Mouse (Mus musculus) lung, embryonic 15.5 days (tissue): ENCODE measurements around the gene Ilk. TPM values are rescaled to one million over a fixed set of nuclear protein-coding genes. Genes with fewer than 3 reads are reported as not detected.

Source experiments
- ATAC-seq: fragments of 200-750 bp; cut with Nextera tagmentation; 2 replicates; pipeline ENCODE4 v1.8.0; 2017; ENCODE audit warnings: moderate number of reproducible peaks, borderline replicate concordance; ENCODE audit not compliant: low FRiP score, low TSS enrichment; ENCODE audit errors: extremely low read depth
- H3K27ac ChIP-seq: fragments of 300-500 bp; sonication (generic); 2 replicates; pipeline ENCODE4 v1.5.1; 2015; ENCODE audit warnings: moderate library complexity, mild to moderate bottlenecking, inconsistent platforms
- H3K27me3 ChIP-seq: fragments of 300-500 bp; sonication (generic); 2 replicates; pipeline ENCODE4 v1.6.1; 2015; ENCODE audit warnings: inconsistent platforms
- H3K36me3 ChIP-seq: fragments of 300-500 bp; sonication (generic); 2 replicates; pipeline ENCODE4 v1.6.1; 2015; ENCODE audit warnings: inconsistent platforms
- H3K4me1 ChIP-seq: fragments of 300-500 bp; sonication (generic); 2 replicates; pipeline ENCODE4 v1.6.1; 2015; ENCODE audit warnings: inconsistent platforms
- H3K4me2 ChIP-seq: fragments of 300-500 bp; sonication (generic); 2 replicates; pipeline ENCODE4 v1.6.1; 2015; ENCODE audit warnings: inconsistent platforms, mild to moderate bottlenecking, moderate library complexity
- H3K4me3 ChIP-seq: fragments of 300-500 bp; sonication (generic); 2 replicates; pipeline ENCODE4 v1.5.1; 2015; ENCODE audit warnings: mild to moderate bottlenecking, inconsistent platforms
- H3K9ac ChIP-seq: fragments of 300-500 bp; sonication (generic); 2 replicates; pipeline ENCODE4 v1.6.1; 2015; ENCODE audit warnings: inconsistent platforms
- H3K9me3 ChIP-seq: fragments of 300-500 bp; sonication (generic); 2 replicates; pipeline ENCODE4 v1.6.1; 2016; ENCODE audit warnings: inconsistent platforms
- WGBS: fragments of 180-500 bp; shearing (Covaris S2); methylation state at CpG from one replicate; pipeline ENCODE4 v1.1.7; 2015; 5-methylcytosine and 5-hydroxymethylcytosine counted together
- polyA plus RNA-seq: library from polyadenylated mRNA; unstranded; fragments of >200 nt; fragmentation: Nextera tagmentation; extraction: Ambion mirVana; gene quantifications from 2 replicates; pipeline ENCODE4 v1.2.1, GENCODE M21; 2015

The Ilk gene
- 383 and 394 TPM in 2 replicates for polyA plus RNA-seq

DNA sequence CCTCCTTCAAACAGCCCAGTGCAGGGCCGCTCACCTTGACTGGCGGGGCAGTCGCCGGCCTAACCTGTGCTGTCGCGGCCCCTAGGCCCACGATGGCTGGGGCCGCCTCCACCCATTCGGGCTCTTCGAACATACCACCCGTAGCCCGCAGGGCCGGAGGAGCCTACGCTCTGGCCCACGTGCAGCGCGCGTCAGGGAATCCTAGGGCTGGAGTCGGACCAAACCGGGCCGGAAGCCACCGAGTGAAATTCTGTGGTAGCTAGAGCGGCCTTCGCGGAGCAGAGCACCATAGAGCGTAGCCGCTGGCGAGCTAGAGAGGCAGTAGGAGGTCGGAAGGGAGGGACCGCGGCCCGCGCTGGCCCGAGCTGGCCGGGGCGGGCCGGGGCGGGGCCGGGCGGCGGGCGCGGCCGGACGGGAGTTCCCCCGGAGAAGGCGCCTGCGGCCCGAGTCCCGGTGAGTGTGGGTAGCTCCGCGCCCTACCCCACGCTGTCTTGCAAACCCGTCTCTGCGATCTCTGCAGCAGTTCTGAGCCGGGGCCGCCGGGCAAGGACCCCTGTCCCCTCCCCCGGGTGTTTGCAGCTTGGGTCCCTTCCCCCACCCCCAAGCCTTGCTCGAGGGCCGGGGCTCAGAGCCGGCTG is at the start of gene Ilk:
Gene Ilk, plus strand, starts transcription at position 329 of the 638 bp plus-strand sequence.
- Histone ChIP-seq H3K9me3 (no peaks in the 10 kb centered on the region), H3K27me3 (no peaks in the 10 kb centered on the region), H3K4me3 (peak within 1 kb of the TSS; percentile 90), H3K9ac (peak within 1 kb of the TSS; percentile 98), H3K4me1 (peaks cover 40% of the 10 kb centered on the region), H3K36me3 (peaks cover 51% of the 10 kb centered on the region), H3K27ac (peak within 1 kb of the TSS; percentile 94), H3K4me2 (peak within 1 kb of the TSS; percentile 73)
- peak; percentile 96 for ATAC-seq
- WGBS, result under 1% methylated on average over 62 of the region's 62 CpGs

DNA sequence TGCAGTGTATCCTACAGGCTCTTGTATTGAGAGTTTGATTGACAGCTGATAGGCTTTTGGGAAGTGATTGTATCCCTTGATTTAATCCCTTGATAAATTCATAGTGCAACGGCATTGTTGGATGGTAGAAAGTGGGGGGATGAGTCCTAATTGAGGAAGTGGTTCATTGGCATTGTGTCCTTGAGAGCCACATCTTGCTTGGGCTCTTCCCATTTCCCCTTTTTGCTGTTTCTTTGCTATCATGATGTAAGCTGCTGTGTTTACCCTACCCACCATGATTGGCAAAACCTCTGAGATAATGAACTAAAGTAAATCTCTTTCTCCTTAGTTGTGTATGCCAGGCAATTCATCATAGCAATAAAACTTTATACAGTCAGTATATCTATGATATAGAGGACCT is 45.5 kb upstream of the Ilk start:
- H3K9ac ChIP-seq, result no peak overlapping the region
- H3K4me1 ChIP-seq, result no peaks in the 10 kb centered on the region
- H3K27me3 ChIP-seq, result no peaks in the 10 kb centered on the region
- H3K27ac ChIP-seq, result no peak overlapping the region
- 67% methylated on average over 1 of the region's 1 CpGs for WGBS
- no peaks in the 10 kb centered on the region for H3K9me3 ChIP-seq
- no peaks in the 10 kb centered on the region for H3K36me3 ChIP-seq
- ATAC-seq, result no peak
- H3K4me3 ChIP-seq, result no peak overlapping the region
- H3K4me2 ChIP-seq, result no peak overlapping the region

DNA sequence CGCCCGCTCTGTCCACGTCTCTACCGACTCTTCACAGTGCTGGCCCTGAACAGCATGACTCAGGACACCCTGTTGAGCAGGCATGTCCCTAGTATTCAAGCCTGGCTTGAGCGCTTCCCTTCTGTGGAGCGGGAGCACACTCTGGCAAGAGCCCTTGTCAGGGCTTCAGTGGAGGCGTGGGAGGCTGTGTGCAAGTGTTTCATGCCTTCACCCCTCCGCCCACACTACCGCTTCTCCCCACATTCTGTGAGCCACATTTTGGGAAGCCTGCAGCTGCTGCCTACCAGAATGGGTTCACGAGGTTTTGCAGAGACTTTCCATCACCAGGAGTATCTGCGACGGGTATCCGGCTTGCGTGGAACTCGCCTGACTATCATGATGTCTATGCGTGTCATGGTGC is 33.2 kb upstream of the Ilk start:
- no peaks in the 10 kb centered on the region for H3K36me3 ChIP-seq
- no peak for ATAC-seq
- no peak overlapping the region for H3K27ac ChIP-seq
- H3K4me1 ChIP-seq, result no peaks in the 10 kb centered on the region
- no peak overlapping the region for H3K4me2 ChIP-seq
- no peak overlapping the region for H3K9ac ChIP-seq
- H3K27me3 ChIP-seq, result no peaks in the 10 kb centered on the region
- 86% methylated on average over 16 of the region's 16 CpGs for WGBS
- no peaks in the 10 kb centered on the region for H3K9me3 ChIP-seq
- H3K4me3 ChIP-seq, result no peak overlapping the region

DNA sequence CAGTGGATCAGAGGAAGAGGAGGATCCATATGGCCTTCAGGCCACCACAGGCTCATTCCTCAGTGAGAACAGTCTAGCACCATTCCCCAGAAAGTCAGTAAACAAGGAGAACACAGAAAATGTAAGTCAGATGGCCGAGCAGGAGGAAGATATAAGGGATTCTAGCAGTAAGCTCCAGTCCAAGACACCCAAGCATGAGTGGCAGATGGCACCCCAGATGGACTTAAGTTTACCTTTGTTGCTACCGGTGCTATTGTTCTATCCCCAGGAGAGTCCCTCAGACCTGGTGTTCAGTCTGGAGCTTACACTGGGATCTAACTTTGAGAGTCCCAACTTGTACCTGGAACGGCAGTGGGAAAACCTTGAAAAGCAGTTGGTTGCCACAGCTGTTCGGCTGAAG is 32.6 kb upstream of the Ilk start:
- H3K27me3 ChIP-seq, result no peaks in the 10 kb centered on the region
- no peak overlapping the region for H3K4me3 ChIP-seq
- H3K4me2 ChIP-seq, result no peak overlapping the region
- 92% methylated on average over 4 of the region's 4 CpGs for WGBS
- H3K27ac ChIP-seq, result no peak overlapping the region
- H3K9me3 ChIP-seq, result no peaks in the 10 kb centered on the region
- no peaks in the 10 kb centered on the region for H3K4me1 ChIP-seq
- H3K36me3 ChIP-seq, result no peaks in the 10 kb centered on the region
- no peak for ATAC-seq
- no peak overlapping the region for H3K9ac ChIP-seq

DNA sequence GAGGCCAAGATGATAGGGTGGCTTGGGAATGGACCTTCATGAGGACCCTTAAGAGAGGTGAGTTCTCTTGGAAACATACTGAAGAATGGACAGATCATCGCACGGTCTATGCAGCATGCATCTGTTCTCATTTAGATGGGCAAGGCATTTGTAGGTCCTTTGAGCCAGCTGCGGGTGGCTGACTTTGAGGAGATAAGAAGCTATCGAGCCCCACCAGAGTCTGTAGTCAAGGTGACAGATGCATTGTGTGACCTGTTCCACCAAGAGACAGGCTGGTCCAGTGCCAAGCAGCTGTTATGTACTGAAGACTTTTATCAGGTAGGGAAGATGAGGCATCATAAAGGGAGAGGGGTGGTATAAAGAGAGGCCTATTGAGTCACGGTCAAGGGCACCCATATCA is 27.7 kb upstream of the Ilk start:
- Histone ChIP-seq H3K4me1 (no peaks in the 10 kb centered on the region), H3K27ac (no peak overlapping the region), H3K4me3 (no peak overlapping the region), H3K9ac (no peak overlapping the region), H3K4me2 (no peak overlapping the region), H3K27me3 (no peaks in the 10 kb centered on the region), H3K9me3 (no peaks in the 10 kb centered on the region), H3K36me3 (no peaks in the 10 kb centered on the region)
- 91% methylated on average over 5 of the region's 5 CpGs for WGBS
- ATAC-seq, result no peak

DNA sequence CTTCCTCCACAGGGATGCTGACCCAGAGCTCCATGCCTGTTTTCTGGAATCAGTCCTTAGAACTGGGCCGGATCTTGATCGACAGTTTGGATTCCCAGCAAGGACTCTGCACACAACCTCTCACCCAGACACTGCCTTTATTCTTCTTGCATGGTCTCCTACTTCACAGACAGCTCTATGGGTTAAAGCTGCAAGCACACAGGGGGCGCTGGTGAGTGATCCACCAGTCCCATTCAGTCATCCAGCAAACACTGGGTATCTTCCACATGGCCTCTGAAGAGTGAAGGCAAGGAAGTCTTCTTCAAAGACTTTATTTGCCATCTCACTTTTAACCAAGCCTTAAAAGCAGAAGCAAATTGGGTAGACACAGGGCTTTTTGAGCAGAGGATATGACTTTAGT is 21.0 kb upstream of the Ilk start:
- Histone ChIP-seq H3K4me3 (no peak overlapping the region), H3K36me3 (no peaks in the 10 kb centered on the region), H3K4me2 (no peak overlapping the region), H3K4me1 (no peaks in the 10 kb centered on the region), H3K27ac (no peak overlapping the region), H3K9ac (no peak overlapping the region), H3K27me3 (no peaks in the 10 kb centered on the region), H3K9me3 (no peaks in the 10 kb centered on the region)
- ATAC-seq, result no peak
- 48% methylated on average over 3 of the region's 3 CpGs for WGBS

DNA sequence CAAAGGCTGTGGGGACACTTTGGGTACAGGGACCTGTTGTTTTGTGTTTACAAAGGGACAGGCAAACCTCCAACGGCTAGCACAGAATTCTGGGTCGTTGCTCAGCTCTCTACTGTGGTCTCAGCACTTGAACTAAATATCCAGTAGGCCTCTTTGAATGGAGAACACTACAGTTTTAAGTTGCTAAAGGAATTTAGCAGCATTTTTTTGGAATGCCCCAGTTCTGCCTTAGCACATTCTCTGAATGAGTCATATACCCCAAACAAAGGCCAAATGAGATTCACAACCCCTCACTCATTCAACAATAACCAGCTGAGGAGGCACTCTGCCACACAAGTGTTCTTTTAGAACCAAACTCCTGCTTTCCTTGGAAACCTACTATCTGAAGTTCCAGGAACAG is 14.5 kb upstream of the Ilk start:
- 61% methylated on average over 2 of the region's 2 CpGs for WGBS
- H3K27me3 ChIP-seq, result no peaks in the 10 kb centered on the region

DNA sequence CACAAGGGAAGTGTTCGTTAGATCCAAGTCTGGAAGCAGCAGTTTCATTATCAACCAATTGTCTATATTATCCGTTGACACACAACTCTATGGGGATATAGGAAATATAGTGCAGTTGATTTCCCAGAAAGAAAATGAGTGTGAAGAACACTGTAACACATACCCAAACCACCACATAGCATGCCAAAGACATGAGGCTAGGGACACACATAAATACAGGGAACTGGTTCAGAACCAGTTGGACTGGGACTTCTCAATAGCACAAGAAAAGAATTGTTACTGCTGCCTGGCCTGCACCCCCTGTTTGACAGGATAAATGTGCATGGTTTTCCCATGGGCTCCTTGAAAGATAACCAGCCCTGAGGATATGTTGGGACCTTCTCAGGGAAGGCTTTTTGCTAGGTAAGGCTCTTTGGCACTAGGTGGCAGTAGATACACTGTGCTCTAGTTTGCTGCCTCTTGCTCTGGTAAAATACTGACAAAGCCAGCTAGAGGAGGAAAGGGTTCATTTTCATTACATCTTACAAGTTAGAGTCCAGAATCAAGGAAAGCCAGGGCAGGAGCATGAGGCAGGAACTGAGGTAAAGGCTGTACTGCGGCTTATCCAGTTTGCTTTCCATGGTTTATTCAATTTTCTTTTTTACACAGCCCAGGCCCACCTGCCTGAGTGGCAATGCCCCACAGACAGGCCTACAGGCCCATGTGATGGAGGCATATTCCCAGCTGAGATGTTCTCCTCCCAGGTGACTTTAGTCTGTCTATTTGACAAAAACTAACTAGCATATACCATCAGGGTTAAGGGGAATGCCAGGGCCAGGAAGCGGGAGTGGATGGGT is 10.0 kb upstream of the Ilk start:
- Histone ChIP-seq H3K4me2 (no peak overlapping the region), H3K36me3 (peaks cover 11% of the 10 kb centered on the region), H3K4me1 (no peaks in the 10 kb centered on the region), H3K9ac (no peak overlapping the region), H3K4me3 (no peak overlapping the region), H3K27ac (no peak overlapping the region), H3K9me3 (no peaks in the 10 kb centered on the region), H3K27me3 (no peaks in the 10 kb centered on the region)
- ATAC-seq, result no peak; the same call in 1 of the 2 replicates
- 82% methylated on average over 4 of the region's 4 CpGs for WGBS

More for the DNA sequence above, 14.5 kb upstream of the Ilk start:
- no peak for ATAC-seq
- no peaks in the 10 kb centered on the region for H3K36me3 ChIP-seq
- no peaks in the 10 kb centered on the region for H3K4me1 ChIP-seq
- H3K9ac ChIP-seq, result no peak overlapping the region
- H3K4me3 ChIP-seq, result no peak overlapping the region
- no peaks in the 10 kb centered on the region for H3K9me3 ChIP-seq
- no peak overlapping the region for H3K4me2 ChIP-seq
- H3K27ac ChIP-seq, result no peak overlapping the region

DNA sequence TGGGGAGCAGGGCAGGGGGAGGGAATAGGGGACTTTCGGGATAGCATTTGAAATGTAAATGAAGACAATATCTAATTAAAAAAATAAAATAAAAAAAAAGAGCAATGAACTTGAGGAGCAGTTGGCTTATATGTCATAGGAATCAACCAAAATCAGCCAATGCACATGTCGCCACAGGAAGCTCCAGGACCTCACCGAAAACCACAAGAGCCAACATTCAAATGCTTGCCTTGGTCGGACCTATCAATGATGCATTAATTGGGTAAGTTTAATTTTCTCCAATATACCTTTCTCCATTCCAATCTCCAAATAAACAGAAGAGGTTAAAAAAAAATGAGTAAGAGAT is 9.4 kb upstream of the Ilk start:
- Histone ChIP-seq H3K4me2 (no peak overlapping the region), H3K36me3 (peaks cover 17% of the 10 kb centered on the region), H3K4me3 (no peak overlapping the region), H3K4me1 (no peaks in the 10 kb centered on the region), H3K27ac (no peak overlapping the region), H3K27me3 (no peaks in the 10 kb centered on the region), H3K9me3 (no peaks in the 10 kb centered on the region), H3K9ac (no peak overlapping the region)
- WGBS, result 96% methylated on average over 4 of the region's 4 CpGs
- ATAC-seq, result no peak

DNA sequence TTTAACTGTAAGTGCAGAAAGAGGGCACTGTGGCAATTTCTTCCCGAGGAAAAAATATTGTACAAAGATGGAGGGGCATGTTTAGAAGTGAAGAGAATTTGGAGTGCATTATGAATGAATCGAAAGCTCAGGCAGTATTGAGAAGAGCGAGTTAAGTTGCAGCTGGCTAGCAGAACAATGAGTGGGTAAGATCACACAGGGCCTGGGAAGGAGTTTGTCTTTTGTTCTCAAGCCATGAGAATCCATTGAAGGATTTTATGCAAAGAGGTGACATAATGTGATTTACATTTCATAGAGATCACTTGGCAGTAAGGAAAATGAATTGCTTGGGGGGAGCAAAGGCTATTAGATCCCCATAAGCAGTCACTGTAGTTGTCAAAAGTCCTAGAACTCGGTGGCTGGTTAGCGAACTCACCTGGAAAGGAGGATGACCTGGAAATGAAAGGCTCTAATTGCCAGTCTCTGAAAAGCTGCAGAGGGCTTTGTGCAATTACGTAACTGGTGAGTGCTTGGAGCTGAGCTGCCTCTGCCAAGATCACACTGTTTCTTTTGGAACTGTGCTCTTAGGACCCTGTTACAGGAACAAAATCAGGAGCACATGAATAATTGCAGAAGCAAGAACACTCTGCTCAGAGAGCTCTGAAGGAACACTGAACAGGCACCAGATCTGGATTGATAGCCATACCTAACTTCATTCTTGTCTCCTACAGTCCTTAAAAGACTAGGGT is 7.5 kb upstream of the Ilk start:
- no peaks in the 10 kb centered on the region for H3K27me3 ChIP-seq
- no peaks in the 10 kb centered on the region for H3K9me3 ChIP-seq
- no peak for ATAC-seq
- no peak overlapping the region for H3K27ac ChIP-seq
- no peak overlapping the region for H3K4me3 ChIP-seq
- H3K36me3 ChIP-seq, result peaks cover 36% of the 10 kb centered on the region
- no peaks in the 10 kb centered on the region for H3K4me1 ChIP-seq
- no peak overlapping the region for H3K4me2 ChIP-seq
- 79% methylated on average over 6 of the region's 6 CpGs for WGBS
- H3K9ac ChIP-seq, result no peak overlapping the region

DNA sequence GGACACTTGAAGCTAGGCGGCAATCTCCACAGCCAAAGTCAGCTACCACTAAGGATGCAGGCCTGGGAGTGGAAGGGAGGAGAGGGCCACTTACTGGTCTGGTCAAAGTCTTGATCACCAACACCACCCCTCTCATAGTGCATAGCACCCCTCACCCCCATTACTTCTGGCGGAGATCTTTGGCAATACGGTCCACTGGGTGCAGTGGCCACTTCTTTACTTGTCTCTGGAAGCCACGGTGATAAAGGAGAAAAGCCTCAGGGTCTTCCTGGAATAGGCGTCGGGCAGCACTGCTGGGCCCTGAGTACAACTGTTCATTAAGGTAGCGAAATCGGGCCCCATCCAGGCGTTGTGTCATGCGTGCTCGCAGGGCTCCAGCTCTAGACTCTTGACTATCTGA is 2.6 kb upstream of the Ilk start:
- Histone ChIP-seq H3K4me2 (no peak overlapping the region), H3K27me3 (no peaks in the 10 kb centered on the region), H3K4me1 (peaks cover 26% of the 10 kb centered on the region), H3K27ac (no peak overlapping the region), H3K4me3 (no peak overlapping the region), H3K9ac (no peak overlapping the region), H3K36me3 (peaks cover 45% of the 10 kb centered on the region), H3K9me3 (no peaks in the 10 kb centered on the region)
- 94% methylated on average over 11 of the region's 11 CpGs for WGBS
- ATAC-seq, result no peak

DNA sequence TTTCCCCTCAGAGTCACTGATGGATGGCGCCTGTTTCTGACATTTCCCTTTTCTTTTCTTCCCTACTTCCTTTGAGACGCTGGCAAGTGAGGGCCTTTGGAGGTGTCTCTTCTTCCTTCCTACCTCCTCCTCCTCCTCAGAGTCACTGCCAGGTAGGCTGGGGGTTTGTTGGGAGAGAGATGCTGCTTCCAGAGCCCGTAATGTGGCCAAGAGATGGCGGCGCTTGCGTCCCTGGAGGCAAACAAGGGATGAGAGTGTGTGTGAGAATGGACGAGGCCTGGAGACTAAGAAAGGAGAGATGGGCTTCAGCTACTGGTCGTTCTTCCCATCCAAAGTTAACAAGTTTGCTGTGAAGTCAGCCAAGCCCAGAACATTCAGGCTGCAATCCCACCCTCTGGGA is 1.6 kb upstream of the Ilk start:
- H3K27ac ChIP-seq, result no peak overlapping the region
- H3K9me3 ChIP-seq, result no peaks in the 10 kb centered on the region
- ATAC-seq, result no peak
- H3K36me3 ChIP-seq, result peaks cover 43% of the 10 kb centered on the region
- peak overlapping the region; percentile 90; the same call in 1 of the 2 replicates for H3K4me3 ChIP-seq
- 77% methylated on average over 8 of the region's 8 CpGs for WGBS
- 0 out of 2 replicates have a peak overlapping the region, but pooled peaks have one; percentile 98 for H3K9ac ChIP-seq
- H3K27me3 ChIP-seq, result no peaks in the 10 kb centered on the region
- peaks cover 34% of the 10 kb centered on the region for H3K4me1 ChIP-seq
- peak overlapping the region; percentile 73 for H3K4me2 ChIP-seq
